Mouse (Mus musculus) lung, embryonic 16.5 days (tissue): Measurements from ENCODE around the gene Phf21a. TPM values are rescaled to one million over a fixed set of nuclear protein-coding genes. Genes with fewer than 3 reads are reported as not detected.

Source experiments
- ATAC-seq: fragments of 200-750 bp; cut with Nextera tagmentation; 2 replicates; pipeline ENCODE4 v1.8.0; 2017; ENCODE audit warnings: low read depth, mild to moderate bottlenecking, moderate library complexity
- H3K27ac ChIP-seq: fragments of 300-500 bp; sonication (generic); 2 replicates; pipeline ENCODE4 v1.5.1; 2014; ENCODE audit warnings: mild to moderate bottlenecking, control low read depth, low read length
- H3K27me3 ChIP-seq: fragments of 300-500 bp; sonication (generic); 2 replicates; pipeline ENCODE4 v1.6.1; 2014; ENCODE audit warnings: low read depth, low read length, mixed read lengths; ENCODE audit not compliant: control insufficient read depth, insufficient read depth
- H3K36me3 ChIP-seq: fragments of 300-500 bp; sonication (generic); 2 replicates; pipeline ENCODE4 v1.6.1; 2014; ENCODE audit warnings: low read length; ENCODE audit not compliant: control insufficient read depth, insufficient read depth
- H3K4me1 ChIP-seq: fragments of 300-500 bp; sonication (generic); replicated peaks from 2 replicates; pipeline ENCODE4 v1.6.1; 2014; ENCODE audit warnings: low read length, mixed read lengths; ENCODE audit not compliant: control insufficient read depth, insufficient read depth
- H3K4me2 ChIP-seq: fragments of 300-500 bp; sonication (generic); 2 replicates; pipeline ENCODE4 v1.6.1; 2014; ENCODE audit warnings: low read depth, low read length, control low read depth
- H3K4me3 ChIP-seq: fragments of 300-500 bp; sonication (generic); 2 replicates; pipeline ENCODE4 v1.5.1; 2014; ENCODE audit warnings: mild to moderate bottlenecking, low read length, control low read depth
- H3K9ac ChIP-seq: fragments of 300-500 bp; sonication (generic); 2 replicates; pipeline ENCODE4 v1.6.1; 2014; ENCODE audit warnings: low read length, control low read depth
- H3K9me3 ChIP-seq: fragments of 300-500 bp; sonication (generic); 2 replicates; pipeline ENCODE4 v1.6.1; 2016; ENCODE audit warnings: low read length; ENCODE audit not compliant: control insufficient read depth
- WGBS: fragments of 180-500 bp; shearing (Covaris S2); extraction: QIAGEN DNeasy Blood & Tissue Kit; methylation state at CpG from one replicate; pipeline ENCODE4 v1.1.7; 2014; 5-methylcytosine and 5-hydroxymethylcytosine counted together
- polyA plus RNA-seq: library from polyadenylated mRNA; unstranded; fragments of >200 nt; fragmentation: Nextera tagmentation; extraction: Ambion mirVana; gene quantifications from 2 replicates; pipeline ENCODE4 v1.2.1, GENCODE M21; 2015

Phf21a gene
- polyA plus RNA-seq, 1 experiment from 2014 or later = 31.4 TPM

DNA sequence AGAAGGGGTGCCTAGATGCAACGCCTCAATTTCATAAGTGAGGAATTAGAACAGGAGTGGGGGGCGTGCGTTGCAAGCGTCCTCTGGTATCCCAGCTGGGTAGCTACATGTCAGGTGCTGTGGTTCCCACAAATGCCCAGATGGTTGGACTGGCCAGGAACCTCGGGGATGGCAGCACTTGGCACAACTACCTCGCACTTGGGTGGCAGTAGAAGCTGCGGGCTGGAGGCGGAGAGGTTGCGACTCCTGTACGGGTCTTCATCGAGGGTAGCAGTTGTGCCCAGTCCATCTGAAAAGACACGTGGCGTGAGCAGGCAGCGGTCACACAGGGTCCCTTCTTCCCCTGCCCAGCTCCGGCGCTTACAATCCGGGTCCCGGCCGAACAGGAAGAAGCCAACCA, 277.5 kb downstream of the Phf21a start:
- ATAC-seq = no peak
- Histone ChIP-seq H3K27me3 (peaks cover 23% of the 10 kb centered on the region), H3K4me2 (peak overlapping the region; percentile 56), H3K4me3 (peak overlapping the region; percentile 45), H3K9ac (peak overlapping the region; percentile 60), H3K36me3 (no peaks in the 10 kb centered on the region), H3K27ac (peak overlapping the region; percentile 61; the same call in 1 of the 2 replicates), H3K4me1 (peaks cover 21% of the 10 kb centered on the region), H3K9me3 (no peaks in the 10 kb centered on the region)
- 8% methylated on average over 19 of the region's 19 CpGs for WGBS

- Histone ChIP-seq H3K9me3 (no peaks in the 10 kb centered on the region), H3K4me3 (peak overlapping the region; percentile 45), H3K27ac (peak overlapping the region; percentile 97), H3K4me2 (peak overlapping the region; percentile 56), H3K36me3 (no peaks in the 10 kb centered on the region), H3K4me1 (peaks cover 26% of the 10 kb centered on the region), H3K27me3 (peaks cover 23% of the 10 kb centered on the region), H3K9ac (peak overlapping the region; percentile 60)
- WGBS = 3% methylated on average over 41 of the region's 45 CpGs
- ATAC-seq = peak; percentile 36
Observed at GRCm38 (mm10) chr2:92370821-92371805, 278.2 kb downstream of the Phf21a start.

DNA sequence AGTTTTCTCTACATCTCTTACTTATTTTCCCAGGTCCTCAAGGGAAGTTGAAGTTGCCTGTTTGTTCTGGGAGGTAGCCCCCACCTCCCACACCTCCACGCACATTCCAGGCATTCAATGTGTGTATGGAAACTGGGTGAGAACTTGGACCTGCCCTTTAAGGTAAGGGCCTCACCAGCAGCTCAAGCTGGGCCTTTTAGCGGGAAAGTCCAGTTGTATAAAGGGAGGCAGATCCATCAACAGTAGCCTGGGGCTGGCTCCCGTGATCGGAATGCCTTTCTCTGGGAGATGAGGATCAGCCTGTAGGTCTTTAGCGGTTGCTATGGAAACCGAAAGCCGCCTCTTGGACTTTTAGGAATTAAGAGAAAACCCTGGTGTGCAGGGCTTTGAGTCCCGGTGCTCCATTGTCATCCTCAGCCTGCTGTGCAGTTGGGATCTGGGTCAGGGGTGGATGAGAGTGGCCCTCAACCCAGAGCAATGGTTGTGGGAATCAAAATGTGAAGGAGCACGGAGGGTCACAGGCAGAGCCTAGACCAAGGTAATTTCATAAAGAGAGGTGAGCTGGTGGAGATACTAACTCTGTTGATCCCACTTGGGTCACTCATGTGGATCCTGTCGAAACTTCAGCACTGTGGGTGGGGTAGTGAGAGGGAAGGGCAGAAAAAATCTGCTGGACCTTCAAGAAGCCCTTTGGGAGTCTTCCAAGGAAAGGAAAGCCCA, 279.2 kb downstream of the Phf21a start:
- Histone ChIP-seq H3K4me2 (peak overlapping the region; percentile 56), H3K27ac (peak overlapping the region; percentile 97), H3K4me1 (peaks cover 27% of the 10 kb centered on the region), H3K9ac (peak overlapping the region; percentile 41; the same call in 1 of the 2 replicates), H3K36me3 (no peaks in the 10 kb centered on the region), H3K27me3 (peaks cover 23% of the 10 kb centered on the region), H3K4me3 (peak overlapping the region; percentile 45; the same call in 1 of the 2 replicates), H3K9me3 (no peaks in the 10 kb centered on the region)
- WGBS = 27% methylated on average over 10 of the region's 10 CpGs
- ATAC-seq = 0 out of 2 replicates have a peak, but pooled peaks have one; percentile 2

- Histone ChIP-seq H3K9me3 (no peaks in the 10 kb centered on the region), H3K27ac (peak overlapping the region; percentile 97), H3K4me3 (no peak overlapping the region; the same call in 1 of the 2 replicates), H3K4me1 (peaks cover 27% of the 10 kb centered on the region), H3K4me2 (peak overlapping the region; percentile 56), H3K36me3 (peaks cover 2% of the 10 kb centered on the region; the same call in 1 of the 2 replicates), H3K27me3 (peaks cover 23% of the 10 kb centered on the region), H3K9ac (peak overlapping the region; percentile 41)
- 42% methylated on average over 9 of the region's 9 CpGs for WGBS
- ATAC-seq = peak; percentile 5; the same call in 1 of the 2 replicates
Observed at GRCm38 (mm10) chr2:92372767-92373436, 280.0 kb downstream of the Phf21a start.

- H3K9me3 ChIP-seq = no peaks in the 10 kb centered on the region
- 68% methylated on average over 11 of the region's 11 CpGs for WGBS
- H3K9ac ChIP-seq = peak overlapping the region; percentile 30
- no peak overlapping the region; the same call in 1 of the 2 replicates for H3K4me2 ChIP-seq
- peak overlapping the region; percentile 97 for H3K27ac ChIP-seq
- no peak overlapping the region for H3K4me3 ChIP-seq
- peaks cover 6% of the 10 kb centered on the region for H3K36me3 ChIP-seq
- ATAC-seq = no peak
- peaks cover 27% of the 10 kb centered on the region for H3K4me1 ChIP-seq
- peaks cover 23% of the 10 kb centered on the region for H3K27me3 ChIP-seq
Observed at GRCm38 (mm10) chr2:92373437-92373813, 280.5 kb downstream of the Phf21a start.

GRCm38 (mm10) chr2:92374514-92374913, 281.6 kb downstream of the Phf21a start, which contains the start of the genes Pex16 and Large2:
Gene Pex16 (plus strand): TSS chr2:92374676.
Gene Large2 (minus strand): TSS chr2:92374869.
- H3K9ac ChIP-seq = peak within 1 kb of the TSS; percentile 84
- peak within 1 kb of the TSS; percentile 97 for H3K27ac ChIP-seq
- WGBS = 3% methylated on average over 16 of the region's 16 CpGs
- peak within 1 kb of the TSS; percentile 92 for H3K4me3 ChIP-seq
- H3K27me3 ChIP-seq = peaks cover 19% of the 10 kb centered on the region
- ATAC-seq = peak; percentile 18; the same call in 1 of the 2 replicates
- H3K36me3 ChIP-seq = peaks cover 12% of the 10 kb centered on the region
- peaks cover 24% of the 10 kb centered on the region for H3K4me1 ChIP-seq
- H3K9me3 ChIP-seq = no peaks in the 10 kb centered on the region
- peak within 1 kb of the TSS; percentile 98 for H3K4me2 ChIP-seq

GRCm38 (mm10) chr2:92375099-92375623, 282.2 kb downstream of the Phf21a start:
- H3K9me3 ChIP-seq = no peaks in the 10 kb centered on the region
- peaks cover 14% of the 10 kb centered on the region for H3K36me3 ChIP-seq
- ATAC-seq = peak; percentile 94
- H3K4me2 ChIP-seq = peak overlapping the region; percentile 98
- H3K4me3 ChIP-seq = peak overlapping the region; percentile 92
- under 1% methylated on average over 28 of the region's 29 CpGs for WGBS
- H3K9ac ChIP-seq = peak overlapping the region; percentile 84
- H3K4me1 ChIP-seq = peaks cover 20% of the 10 kb centered on the region
- peak overlapping the region; percentile 97 for H3K27ac ChIP-seq
- peaks cover 14% of the 10 kb centered on the region for H3K27me3 ChIP-seq

DNA sequence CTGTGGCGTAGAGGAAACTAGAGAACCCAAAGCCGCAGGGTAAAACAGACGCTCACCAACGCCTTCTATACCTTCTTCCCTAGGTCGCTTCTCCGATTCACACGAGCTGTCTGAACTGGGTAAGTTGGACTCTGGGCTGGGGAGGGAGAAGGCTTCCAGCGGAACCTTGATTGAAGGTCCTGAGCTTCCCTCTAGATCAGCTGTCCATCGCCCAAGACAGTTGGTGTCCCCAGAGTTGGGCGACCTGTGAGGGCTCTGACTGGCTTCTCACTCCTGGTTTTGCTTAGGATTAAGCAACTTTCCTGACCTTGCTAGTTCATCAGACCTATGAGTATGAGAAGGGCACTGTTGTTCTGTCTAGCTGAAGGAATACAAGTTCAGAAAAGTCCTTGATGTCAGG, 282.9 kb downstream of the Phf21a start:
- H3K4me1 ChIP-seq = peaks cover 20% of the 10 kb centered on the region
- peaks cover 14% of the 10 kb centered on the region for H3K36me3 ChIP-seq
- no peaks in the 10 kb centered on the region for H3K9me3 ChIP-seq
- H3K4me2 ChIP-seq = peak overlapping the region; percentile 98
- H3K27me3 ChIP-seq = peaks cover 9% of the 10 kb centered on the region; the same call in 1 of the 2 replicates
- 9% methylated on average over 10 of the region's 10 CpGs for WGBS
- H3K9ac ChIP-seq = peak overlapping the region; percentile 84
- peak overlapping the region; percentile 92 for H3K4me3 ChIP-seq
- H3K27ac ChIP-seq = peak overlapping the region; percentile 97
- no peak for ATAC-seq
